Mouse (Mus musculus) inflammation-experienced regulatory T-cells, adult 6 months (primary cell): ENCODE results near the gene Tiam2. TPM values are rescaled to one million over a fixed set of nuclear protein-coding genes. Genes with fewer than 3 reads are reported as not detected.

ENCODE experiments used
- ATAC-seq: one replicate; pipeline ENCODE4 v1.8.0; 2017
- polyA plus RNA-seq, 3 experiments: library from polyadenylated mRNA; unstranded; fragments of 100-300 nt; shearing (Covaris generic); gene quantifications; one replicate each; pipeline ENCODE4 v1.2.1; 2017

The Tiam2 gene
- polyA plus RNA-seq, 3 experiments from 2014 or later = 1.3 to 2.1 (median 1.6) TPM

- ATAC-seq = peak; percentile 21
These were observed 244.5 kb downstream of the Tiam2 start for GRCm38 (mm10) chr17:3570876-3571275.

Other genes starting within 250 kb of the Tiam2 start
- 10 to 100 TPM; 23.2 to 30.0 (median 26.4) TPM for gene Scaf8, start 211.6 kb upstream of the Tiam2 start, polyA plus RNA-seq
- gene Cldn20, start 206.0 kb downstream of the Tiam2 start, polyA plus RNA-seq = not detected
- gene Tfb1m, start 231.2 kb downstream of the Tiam2 start, polyA plus RNA-seq = 10 to 100 TPM in 1 of 3 experiments, 1 to 10 TPM in 2; 7.9 to 10.4 (median 9.4) TPM